Mouse (Mus musculus) telencephalon, adult 2 months (tissue): ENCODE measurements at regions not wholly inside any gene's neighbourhood (a gene's known extent, or its start where the extent isn't known, plus 50 kb on each side); places are given as distances from the start of the nearest gene placed in this dataset.
A peak's percentile ranks its signal among the peaks of the same experiment; 100 is the strongest.

Source experiments
- DNase-seq: peaks from one replicate; pipeline ENCODE4 v3.0.0-alpha.2; 2011; ENCODE audit warnings: low read depth, low spot score

- DNase-seq = no peak
Measured at GRCm38 (mm10) chr8:57134726-57135125, 186.1 kb upstream of the Hand2 start.

- no peak for DNase-seq
Measured at GRCm38 (mm10) chr8:57148036-57148435, 172.7 kb upstream of the Hand2 start.

- DNase-seq = no peak
Measured at GRCm38 (mm10) chr8:57191153-57191552, 129.6 kb upstream of the Hand2 start.

GRCm38 (mm10) chr8:57200280-57200679 is 120.5 kb upstream of the Hand2 start:
- no peak for DNase-seq

- DNase-seq = no peak
Measured at GRCm38 (mm10) chr8:57209584-57209983, 111.2 kb upstream of the Hand2 start.

- DNase-seq = no peak
Measured at GRCm38 (mm10) chr8:57213066-57213465, 107.7 kb upstream of the Hand2 start.

GRCm38 (mm10) chr8:57213982-57214930 is 106.5 kb upstream of the Hand2 start:
- peak; percentile 2 for DNase-seq

- no peak for DNase-seq
Measured at GRCm38 (mm10) chr8:57230594-57230993, 90.2 kb upstream of the Hand2 start.

- no peak for DNase-seq
Measured at GRCm38 (mm10) chr8:57242301-57242700, 78.5 kb upstream of the Hand2 start.

- DNase-seq = no peak
Measured at GRCm38 (mm10) chr8:57249061-57249460, 71.7 kb upstream of the Hand2 start.
